Mouse (Mus musculus): ENCODE data around the gene Coq8b.

Gene Coq8b

DNA sequence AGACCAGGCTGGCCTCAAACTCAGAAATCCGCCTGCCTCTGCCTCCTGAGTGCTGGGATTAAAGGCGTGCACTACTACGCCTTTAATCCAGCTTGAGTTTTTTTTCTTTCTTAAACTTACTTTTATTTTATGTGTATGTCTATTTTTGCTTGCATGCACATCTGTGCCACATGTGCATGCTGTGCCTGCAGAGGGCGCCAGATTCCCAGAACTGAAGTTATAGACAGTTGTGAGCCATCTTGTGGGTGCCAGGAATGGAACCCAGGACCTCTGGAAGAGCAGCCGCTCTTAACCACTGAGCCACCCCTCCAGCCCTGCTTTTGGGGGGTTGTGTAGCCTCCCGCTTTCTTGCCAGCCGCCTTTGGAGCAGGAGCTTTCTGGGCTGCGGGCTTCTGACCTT lies 38.6 kb downstream of the Coq8b start:
- no peak for DNase-seq (ENCODE audit: extremely low spot score, low spot score)

DNA sequence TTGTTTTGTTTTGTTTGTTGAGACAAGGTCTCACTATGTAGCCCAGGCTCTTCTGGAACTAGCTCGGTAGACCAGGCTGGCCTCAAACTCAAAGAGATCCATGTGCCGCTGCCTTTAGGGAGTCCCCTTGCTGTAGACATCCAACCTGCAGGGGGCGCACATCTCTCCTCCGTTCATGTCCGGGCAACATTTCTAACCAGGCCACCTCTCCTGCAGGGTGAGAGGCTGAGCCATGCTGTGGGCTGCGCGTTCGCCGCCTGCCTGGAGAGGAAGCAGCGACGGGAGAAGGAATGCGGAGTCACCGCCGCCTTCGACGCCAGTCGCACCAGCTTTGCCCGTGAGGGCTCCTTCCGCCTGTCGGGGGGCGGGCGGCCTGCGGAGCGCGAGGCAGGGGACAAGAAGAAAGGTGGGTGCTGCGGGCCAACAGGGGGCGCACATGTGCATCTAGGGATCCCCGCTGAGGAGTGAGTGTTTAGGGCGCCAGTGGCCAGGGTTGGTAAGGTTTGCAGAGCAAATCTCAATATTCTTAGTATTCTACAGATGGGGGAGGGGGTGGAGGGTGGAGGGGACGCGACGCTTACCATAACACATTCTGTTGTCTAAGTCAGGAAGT lies 41.0 kb downstream of the Coq8b start:
- DNase-seq (ENCODE audit: extremely low spot score, low spot score) = peak; percentile 47

DNA sequence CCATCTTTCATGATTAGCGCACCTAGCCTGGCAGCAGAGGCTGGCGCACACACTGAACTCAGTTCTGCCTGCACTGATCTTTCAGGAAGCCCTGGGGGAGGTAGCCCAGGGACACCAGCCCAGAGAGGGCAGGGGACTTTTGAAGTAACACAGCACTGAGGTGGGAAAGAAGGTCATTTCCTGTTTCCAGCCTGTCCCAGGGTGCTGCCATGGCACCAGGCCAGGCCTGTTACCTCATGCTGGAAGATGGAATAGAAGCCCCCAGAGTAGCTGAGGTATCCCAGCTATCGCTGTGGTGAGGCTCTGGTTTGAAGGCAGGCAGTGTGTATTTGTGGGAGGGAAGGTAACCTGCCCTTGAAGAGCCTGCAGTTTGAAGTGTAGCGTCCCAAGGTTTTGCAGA lies 42.1 kb downstream of the Coq8b start:
- DNase-seq (ENCODE audit: extremely low spot score, low spot score) = no peak

DNA sequence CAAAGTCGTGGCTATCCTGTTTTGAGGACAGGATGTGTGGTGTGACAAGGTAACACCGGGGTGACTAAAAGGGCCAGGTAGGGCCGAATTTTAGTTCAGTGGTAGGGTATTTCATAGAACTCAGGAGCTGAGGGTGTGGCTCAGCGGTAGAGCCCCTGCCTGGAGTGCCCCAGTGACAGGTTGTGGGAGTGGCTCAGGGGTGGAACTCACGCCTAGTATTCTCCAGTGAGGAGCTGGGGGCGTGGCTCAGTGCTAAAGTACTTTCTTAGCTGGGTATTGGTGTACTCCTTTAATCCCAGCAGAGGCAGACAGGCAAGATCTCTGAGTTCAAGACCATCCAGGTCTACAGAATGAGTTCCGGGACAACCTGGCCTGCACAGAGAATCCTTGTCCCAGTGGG lies 43.2 kb downstream of the Coq8b start:
- DNase-seq (ENCODE audit: extremely low spot score, low spot score) = no peak

DNA sequence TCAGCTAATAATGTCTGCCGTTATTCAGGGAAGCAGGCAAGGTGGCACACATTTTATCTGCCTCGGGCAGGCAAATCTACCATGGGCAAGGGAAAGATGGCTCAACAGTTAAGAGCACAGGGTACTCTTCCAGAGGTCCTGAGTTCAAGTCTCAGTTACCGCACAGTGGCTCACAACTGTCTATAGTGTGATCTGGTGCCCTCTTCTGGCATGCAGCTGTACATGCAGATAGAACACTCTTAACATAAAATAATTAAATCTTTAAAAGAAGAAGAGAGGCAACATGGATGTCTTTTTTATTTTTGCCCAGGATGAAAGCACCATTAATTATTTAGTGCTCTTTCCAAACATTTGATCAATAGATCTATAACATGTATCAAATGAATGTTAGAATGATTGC lies 44.4 kb downstream of the Coq8b start:
- DNase-seq (ENCODE audit: extremely low spot score, low spot score) = no peak

DNA sequence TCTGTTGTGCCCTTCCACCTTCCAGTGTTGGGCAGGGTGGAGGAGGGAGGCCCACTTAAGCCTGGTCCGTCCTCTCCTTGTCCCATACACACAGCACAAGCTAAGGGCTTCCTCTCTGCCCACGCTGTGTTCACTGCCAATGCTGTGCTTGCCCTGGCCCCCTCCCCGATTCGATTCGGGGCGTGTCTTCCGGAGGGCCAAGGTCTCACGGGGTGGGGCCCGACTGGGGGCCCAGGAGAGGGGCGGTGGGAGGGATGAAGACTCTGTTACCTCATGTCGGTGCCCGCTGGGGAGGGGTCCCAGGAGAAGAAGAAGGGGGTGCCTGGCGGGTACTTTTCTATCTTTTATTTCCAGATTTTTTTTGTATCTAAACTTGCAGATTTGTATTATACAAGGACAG lies 48.9 kb downstream of the Coq8b start:
- no peak for DNase-seq (ENCODE audit: extremely low spot score, low spot score)

DNA sequence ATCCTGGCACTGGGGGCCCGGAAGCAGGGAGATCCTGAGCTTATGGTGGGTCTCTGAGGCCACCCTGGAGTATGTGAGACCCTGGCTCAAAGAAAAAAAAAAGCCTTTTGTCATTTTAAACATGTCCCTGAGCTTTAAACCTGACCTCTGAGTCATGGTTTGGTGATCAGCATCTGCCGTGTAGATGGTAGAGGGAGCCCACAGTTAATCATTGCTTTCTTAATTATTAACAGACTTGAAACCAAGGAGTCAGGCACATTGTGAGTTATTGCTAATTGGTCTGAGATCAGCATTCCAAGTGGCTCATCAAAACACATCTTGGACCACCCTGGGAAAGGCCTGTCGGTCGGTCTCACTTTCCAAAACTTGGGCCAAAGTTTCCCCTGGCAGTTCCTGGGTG lies 49.4 kb downstream of the Coq8b start:
- no peak for DNase-seq (ENCODE audit: extremely low spot score, low spot score)

DNA sequence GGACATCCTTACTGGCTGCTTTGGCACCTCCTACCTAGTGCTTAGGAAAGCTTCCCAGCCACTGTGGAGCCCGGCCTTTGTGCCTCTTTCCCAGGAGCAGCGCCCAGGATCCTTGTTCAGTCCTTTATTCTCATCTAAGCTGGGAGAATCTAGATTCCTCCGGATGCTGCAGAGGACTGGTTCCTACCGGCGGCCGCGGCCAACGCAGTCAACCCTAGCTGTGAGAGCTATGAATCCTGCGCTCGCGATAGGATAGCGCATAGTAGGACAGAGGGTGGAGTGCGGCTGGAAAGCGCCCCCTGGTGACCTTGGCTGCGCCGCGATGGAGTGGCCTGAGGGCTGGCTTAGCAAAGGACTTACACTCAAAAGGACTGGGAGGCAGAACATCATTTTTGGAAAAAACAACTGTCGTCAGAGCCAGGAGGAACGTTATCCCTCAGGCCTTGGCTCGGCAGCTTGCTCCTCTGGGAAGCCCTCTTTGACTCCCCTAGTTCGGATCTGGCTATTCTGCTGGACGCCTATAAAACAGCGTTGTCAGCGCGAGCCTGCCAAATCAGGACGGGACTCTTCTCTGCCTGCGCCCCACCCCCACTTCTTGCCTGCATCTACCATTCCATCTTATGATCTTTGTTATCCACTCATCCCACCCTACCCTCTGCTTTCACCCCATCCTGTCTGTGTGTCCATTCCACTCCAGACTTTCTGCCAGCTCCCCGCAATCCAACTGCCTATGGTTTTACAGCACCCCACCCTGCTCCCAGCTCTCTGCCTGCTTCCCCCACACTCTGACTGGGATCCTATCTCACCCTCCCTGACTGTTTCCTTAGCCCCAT lies 52.3 kb downstream of the Coq8b start:
- DNase-seq (ENCODE audit: extremely low spot score, low spot score) = peak; percentile 52

DNA sequence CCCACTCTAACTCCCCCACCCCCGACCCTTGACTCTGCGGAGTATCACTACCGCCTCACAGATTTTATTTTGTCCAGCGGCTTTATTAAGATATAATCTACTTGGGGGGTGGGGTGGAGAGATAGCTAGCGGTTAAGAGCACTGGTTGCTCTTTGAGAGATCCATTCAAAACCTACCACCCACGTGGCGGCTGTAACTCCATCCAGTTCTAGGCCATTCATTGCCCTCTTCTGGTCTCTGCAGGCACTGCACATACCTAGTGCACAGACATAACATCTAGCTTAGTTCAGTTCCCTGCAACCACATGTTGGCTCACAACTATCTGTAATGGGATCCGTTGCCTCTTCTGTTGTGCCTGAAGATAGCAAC lies 52.9 kb downstream of the Coq8b start:
- peak; percentile 77 for DNase-seq (ENCODE audit: extremely low spot score, low spot score)

DNA sequence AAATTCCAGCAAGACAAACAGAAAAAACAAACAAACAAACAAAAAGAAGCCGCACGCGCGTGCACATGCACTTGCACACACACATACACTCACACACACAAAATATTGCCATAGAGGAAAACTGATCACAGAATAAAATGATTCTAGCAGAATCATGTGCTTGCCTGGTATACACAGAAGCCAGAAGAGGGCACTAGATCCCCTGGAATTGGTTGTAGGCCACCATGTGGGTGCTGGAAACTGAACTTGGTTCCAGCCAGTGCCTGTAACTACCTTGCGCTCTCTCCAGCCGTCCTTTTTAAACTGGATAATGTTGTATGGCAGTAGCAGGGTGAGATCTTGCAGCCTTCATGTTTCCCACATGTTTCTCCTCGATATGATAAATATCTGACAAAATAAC lies 55.9 kb downstream of the Coq8b start:
- DNase-seq (ENCODE audit: extremely low spot score, low spot score) = no peak

DNA sequence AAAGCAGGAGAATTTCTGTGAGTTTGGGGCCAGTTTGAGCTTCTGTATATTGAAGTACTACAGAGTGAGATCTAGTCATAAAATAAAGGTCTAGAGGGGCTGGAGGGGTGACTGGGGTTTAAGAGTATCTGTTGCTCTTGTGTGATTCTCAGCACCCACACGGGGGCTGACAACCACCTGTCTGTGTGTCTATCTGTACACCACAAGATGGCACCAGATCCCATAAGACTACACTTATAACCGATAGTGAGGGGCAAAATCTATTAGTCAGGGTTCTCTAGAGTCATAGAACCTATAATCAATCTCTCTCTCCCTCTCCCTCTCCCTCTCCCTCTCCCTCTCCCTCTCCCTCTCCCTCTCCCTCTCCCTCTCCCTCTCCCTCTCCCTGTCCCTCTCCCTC lies 57.7 kb downstream of the Coq8b start:
- DNase-seq (ENCODE audit: extremely low spot score, low spot score) = no peak

DNA sequence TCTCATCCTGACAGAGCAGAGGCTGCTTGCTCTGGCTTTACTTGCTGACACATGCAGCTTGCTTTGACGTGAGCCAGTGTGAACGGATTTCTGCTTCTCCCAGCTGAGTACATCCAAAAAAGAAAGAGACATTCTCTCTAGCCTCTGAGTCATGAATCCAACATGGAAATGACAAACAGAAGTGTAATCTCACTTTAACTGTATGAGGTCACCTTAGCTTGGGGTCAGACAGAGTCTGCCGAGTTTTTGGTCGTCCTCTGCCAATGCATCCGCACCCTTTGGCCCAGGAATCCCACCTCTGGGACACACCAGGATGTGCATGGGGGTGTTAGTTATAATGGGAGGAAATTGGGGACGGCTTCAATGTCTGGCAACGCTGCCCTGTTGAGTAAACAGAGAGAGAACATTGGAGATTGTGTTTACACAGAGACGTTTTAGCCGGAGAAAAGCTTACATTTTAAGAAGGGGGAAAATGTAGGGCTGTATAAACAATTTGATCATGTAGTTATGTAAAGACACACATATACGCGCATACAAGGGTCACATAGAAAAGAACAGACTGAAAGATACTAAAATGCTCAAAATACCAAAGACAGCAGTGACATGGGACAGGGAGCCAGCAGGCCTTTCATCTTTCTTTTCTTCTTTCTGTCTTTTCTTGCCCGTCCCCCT lies 59.1 kb downstream of the Coq8b start:
- no peak for DNase-seq (ENCODE audit: extremely low spot score, low spot score)

DNA sequence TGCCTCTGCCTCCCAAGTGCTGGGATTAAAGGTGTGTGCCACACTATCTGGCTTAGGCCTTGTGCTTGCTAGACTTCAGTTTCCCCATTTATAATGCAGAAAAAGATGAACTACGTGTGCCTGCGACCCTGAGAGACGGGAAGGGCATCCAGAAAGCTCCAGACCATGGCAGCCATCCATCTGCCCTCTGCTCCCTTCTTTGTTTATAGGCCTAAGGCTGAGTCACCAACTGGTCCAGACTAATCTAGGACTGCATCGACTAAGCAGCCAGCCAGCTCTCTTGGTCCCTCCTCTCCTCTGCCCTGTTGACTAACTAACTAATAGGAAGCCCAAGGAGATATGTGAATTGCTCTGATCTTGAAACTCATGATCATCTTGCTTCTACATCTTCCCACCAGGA lies 63.1 kb downstream of the Coq8b start:
- no peak for DNase-seq (ENCODE audit: extremely low spot score, low spot score)

DNA sequence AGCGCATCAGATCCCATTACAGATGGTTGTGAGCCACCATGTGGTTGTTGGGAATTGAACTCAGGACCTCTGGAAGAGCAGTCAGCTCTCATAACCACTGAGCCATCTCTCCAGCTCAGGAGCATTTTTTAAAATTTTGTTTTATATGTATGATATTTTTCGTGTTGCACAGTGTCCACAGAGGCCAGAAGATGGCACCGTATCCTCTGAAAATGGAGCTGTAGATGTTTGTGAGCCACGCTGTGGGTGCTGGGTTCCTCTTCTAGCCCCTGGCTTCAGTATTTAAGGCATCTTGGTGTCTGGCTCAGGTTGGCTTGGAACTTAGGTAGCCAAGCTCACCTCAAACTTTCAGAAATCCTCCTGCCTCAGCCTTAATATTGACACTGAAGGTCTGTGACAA lies 63.7 kb downstream of the Coq8b start:
- DNase-seq (ENCODE audit: extremely low spot score, low spot score) = no peak

DNA sequence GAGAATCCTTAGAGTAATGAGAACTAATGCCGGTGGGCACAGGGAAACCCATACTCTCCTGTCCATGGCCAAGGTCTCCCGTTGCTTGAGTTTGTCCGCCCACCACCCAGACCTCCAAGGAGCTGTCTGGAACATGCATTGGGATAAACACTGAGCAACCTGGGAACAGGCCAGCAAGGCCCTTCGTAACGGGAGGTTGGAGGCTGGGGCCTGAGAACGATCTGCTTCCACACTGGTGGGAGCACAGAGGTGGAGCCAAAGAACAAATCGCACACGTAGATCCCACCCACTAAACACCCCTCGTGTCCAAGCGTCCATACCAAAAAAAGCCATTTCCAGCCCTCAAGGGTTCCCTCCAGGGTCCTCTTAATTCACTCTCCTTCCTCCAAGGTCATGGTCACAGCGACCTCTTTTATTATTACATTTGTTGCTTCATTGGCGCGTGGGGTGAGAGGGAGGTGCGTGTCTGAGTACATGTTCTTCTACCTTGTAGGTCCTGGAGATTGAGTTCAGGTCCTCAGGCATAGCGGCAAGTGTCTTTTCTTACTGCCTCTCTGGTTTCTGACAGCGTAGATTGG lies 65.3 kb downstream of the Coq8b start:
- no peak for DNase-seq (ENCODE audit: extremely low spot score, low spot score)

DNA sequence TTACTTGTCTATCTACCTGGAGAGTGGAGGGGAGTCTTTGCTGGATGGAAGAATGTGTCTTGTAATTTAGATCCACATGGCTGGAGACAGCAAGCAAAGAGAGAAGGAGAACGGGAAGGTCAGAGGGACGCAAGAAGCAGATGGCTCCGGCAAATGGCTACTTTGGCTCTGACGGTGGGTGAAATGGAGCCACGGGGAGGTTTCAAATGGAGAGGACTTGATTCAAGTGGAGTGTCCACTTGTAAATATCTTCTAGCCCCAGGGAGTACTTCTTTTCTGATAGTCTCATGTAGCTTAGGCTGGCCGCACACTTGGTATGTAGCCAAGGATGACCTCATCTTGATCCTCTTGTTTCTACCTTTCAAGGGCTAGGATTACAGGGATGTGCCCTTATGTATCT lies 66.0 kb downstream of the Coq8b start:
- DNase-seq (ENCODE audit: extremely low spot score, low spot score) = no peak

DNA sequence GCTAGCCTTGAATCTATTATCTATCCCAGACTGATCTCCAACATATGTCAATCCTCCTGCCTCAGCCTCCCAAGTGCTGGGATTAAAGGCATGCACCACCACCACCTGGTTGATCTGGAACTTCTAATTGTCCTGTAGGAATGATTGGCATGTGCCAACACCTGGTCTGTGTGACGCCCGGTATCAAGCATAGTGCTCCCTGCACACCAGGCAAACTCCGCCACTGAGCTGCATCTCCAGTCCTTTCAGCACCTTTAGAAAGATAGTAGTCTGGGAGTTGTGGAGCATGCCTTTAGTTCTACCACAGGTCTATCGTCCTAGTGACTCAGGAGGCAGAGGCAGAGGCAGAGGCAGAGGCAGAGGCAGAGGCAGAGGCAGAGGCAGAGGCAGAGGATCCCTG lies 67.5 kb downstream of the Coq8b start:
- DNase-seq (ENCODE audit: extremely low spot score, low spot score) = no peak

DNA sequence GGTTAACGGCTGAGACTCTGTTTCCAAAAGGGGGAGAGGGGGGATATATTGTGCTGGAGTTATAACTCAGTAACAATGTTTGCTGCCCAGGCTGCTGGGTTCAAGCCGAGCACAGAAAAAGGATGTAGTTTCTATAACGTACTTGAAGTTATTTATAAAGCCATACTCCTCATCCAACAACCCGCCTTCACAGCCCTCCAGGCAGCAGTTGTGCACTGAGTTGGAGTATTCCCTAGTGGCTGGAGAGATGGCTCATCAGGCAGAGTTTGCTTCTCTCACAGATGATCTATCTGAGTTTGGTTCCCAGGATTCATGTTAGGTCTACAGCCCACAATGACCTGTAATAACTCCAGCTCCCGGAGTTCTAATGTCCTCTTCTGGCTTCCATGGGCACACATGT lies 68.0 kb downstream of the Coq8b start:
- no peak for DNase-seq (ENCODE audit: extremely low spot score, low spot score)

DNA sequence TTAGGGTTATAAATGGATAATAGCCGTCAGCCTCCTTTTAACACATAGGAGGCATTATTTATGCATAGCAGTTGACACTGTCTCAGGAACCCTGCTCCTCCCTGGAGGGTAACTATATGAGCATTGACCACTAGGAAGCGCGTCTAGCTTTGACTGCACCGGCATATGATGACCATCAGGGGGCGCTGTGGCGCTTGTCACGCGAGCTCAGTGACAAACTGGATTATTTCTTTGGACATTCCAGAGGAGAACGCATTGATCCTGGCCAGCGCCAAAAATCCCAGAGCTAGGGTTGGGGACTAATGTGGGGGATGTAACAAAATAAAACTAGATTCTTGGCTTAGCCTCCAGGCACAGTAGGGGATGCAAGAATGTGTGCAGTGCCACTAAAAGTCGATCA lies 69.3 kb downstream of the Coq8b start:
- DNase-seq (ENCODE audit: extremely low spot score, low spot score) = peak; percentile 63

DNA sequence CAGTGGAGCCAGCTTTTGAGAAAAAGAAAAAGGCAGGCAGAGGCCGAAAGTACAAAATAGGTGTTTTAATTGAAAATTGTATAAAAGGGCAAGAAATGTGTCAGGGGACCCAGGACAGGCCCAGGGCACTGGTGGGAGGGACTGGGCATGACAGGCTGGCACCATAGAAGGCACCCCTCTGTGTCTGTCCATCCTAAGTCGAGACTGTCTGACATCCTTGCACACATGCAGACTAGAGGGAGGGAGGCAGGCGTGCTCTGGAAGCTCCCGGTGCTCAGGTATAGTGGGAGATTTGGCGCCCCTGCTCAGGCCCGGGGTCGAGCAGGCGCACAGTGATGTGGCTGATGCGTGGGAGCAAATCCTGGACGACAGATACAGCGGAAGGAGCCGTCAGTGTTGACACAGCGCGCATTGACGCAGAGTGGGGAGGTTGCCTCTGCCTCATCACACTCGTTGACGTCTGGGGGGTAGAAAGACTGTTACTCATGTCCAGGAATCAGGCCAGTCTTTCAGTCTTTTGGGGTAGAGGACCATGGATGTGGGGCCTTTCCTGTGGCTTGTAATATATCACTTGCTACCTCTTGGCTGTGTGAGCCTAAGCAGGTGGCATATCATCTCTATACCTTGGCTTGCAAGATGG lies 72.4 kb downstream of the Coq8b start:
- no peak for DNase-seq (ENCODE audit: extremely low spot score, low spot score)

DNA sequence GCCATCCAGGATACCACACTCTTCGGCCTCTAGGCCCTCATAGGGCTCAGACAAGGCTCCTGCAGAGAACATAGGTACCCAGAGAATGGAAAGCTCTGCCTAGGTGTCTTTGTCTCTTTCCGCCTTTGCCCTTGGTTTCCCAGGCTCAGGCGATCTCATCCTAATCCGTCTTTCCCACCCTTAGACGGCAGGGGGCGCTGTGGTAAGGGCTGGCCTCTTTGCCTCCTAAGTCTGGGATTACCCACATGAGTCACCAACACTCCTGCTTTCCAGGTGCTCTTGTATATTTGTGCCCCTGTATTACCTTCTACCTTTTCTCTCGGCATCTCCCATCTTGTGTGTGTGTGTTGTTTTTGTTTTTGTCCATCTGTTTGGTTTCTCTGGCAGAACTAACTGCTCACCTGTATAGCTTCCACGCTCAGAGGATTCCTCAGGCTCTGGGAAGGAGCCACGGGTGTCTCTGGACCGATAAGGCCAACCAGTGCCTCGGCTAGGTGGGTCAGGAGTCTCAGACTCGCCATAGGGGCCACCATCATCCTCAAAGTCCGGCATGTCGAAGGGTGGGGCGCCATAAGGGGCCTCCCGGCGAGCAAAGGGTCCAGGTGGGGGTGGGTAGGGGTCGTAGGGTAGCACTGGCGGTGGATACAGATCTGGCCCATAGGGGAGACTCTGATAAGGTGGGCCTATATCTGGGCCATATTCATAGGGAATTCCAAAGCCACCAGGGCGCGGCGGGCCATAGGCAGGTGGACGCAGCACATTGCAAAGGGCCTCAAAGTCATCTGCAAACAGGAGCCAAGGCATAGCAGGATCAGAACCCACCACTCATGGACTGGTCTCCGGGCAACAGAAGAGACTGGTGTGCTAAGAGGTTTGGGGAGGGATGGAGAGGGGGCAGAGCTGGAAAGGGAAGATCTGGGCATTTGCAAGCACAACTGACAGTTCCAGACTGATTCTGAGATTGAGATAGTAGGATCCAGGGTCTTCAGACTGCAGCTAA lies 73.6 kb downstream of the Coq8b start:
- peak; percentile 43 for DNase-seq (ENCODE audit: extremely low spot score, low spot score)

Measured in neural tube, embryonic 10.5 days (tissue).